Mouse (Mus musculus) cerebellum, postnatal 14 days (tissue): ENCODE data around the gene Zbp1.

ENCODE experiments used
- DNase-seq, 2 experiments: peaks; one replicate each; pipeline ENCODE4 v3.0.0; 2021; ENCODE audit warnings: mixed read lengths in 2 of 2

Gene Zbp1

GRCm38 (mm10) chr2:173175703-173176102 lies 43.0 kb downstream of the Zbp1 start:
- no peak for DNase-seq

GRCm38 (mm10) chr2:173174569-173174968 lies 44.2 kb downstream of the Zbp1 start:
- DNase-seq = no peak

GRCm38 (mm10) chr2:173173521-173174511 lies 44.9 kb downstream of the Zbp1 start:
- peak; percentile 40 to 48 for DNase-seq

- no peak for DNase-seq
These were observed 45.7 kb downstream of the Zbp1 start for GRCm38 (mm10) chr2:173173008-173173407.

- DNase-seq = no peak
These were observed 46.3 kb downstream of the Zbp1 start for GRCm38 (mm10) chr2:173172386-173172785.

- DNase-seq = no peak
These were observed 46.8 kb downstream of the Zbp1 start for GRCm38 (mm10) chr2:173171956-173172355.

GRCm38 (mm10) chr2:173171470-173171869 lies 47.3 kb downstream of the Zbp1 start:
- DNase-seq = no peak

GRCm38 (mm10) chr2:173170715-173171114 lies 48.0 kb downstream of the Zbp1 start:
- DNase-seq = no peak

GRCm38 (mm10) chr2:173170081-173170480 lies 48.6 kb downstream of the Zbp1 start:
- no peak for DNase-seq

GRCm38 (mm10) chr2:173168411-173168851 lies 50.3 kb downstream of the Zbp1 start:
- no peak for DNase-seq

GRCm38 (mm10) chr2:173165357-173165756 lies 53.4 kb downstream of the Zbp1 start:
- no peak for DNase-seq

GRCm38 (mm10) chr2:173164946-173165345 lies 53.8 kb downstream of the Zbp1 start:
- DNase-seq = no peak

GRCm38 (mm10) chr2:173164358-173164757 lies 54.4 kb downstream of the Zbp1 start:
- DNase-seq = peak; percentile 43 to 59

GRCm38 (mm10) chr2:173163380-173163779 lies 55.3 kb downstream of the Zbp1 start:
- DNase-seq = no peak

- DNase-seq = peak; percentile 41 to 53
These were observed 59.1 kb downstream of the Zbp1 start for GRCm38 (mm10) chr2:173159354-173160311.

GRCm38 (mm10) chr2:173158390-173159055 lies 60.2 kb downstream of the Zbp1 start:
- no peak for DNase-seq

GRCm38 (mm10) chr2:173157871-173158270 lies 60.9 kb downstream of the Zbp1 start:
- no peak for DNase-seq

GRCm38 (mm10) chr2:173157376-173157775 lies 61.3 kb downstream of the Zbp1 start:
- DNase-seq = no peak

- no peak for DNase-seq
These were observed 61.8 kb downstream of the Zbp1 start for GRCm38 (mm10) chr2:173156923-173157322.
